Mouse (Mus musculus) heart, adult 18-20 months (tissue): Measurements from ENCODE around the gene Mettl7b. TPM values are rescaled to one million over a fixed set of nuclear protein-coding genes. Genes with fewer than 3 reads are reported as not detected.

Experiments used
- DNase-seq, 2 experiments: peaks; one replicate each; pipeline ENCODE4 v3.0.0; 2021 to 2022; ENCODE audit warnings: mixed read lengths in 1 of 2
- total RNA-seq, 2 experiments: library from RNA; stranded (reverse); gene quantifications; 2 replicates each; pipeline ENCODE4 v1.2.3; 2021

Gene Mettl7b
- total RNA-seq, 2 experiments from 2014 or later: not detected

DNA sequence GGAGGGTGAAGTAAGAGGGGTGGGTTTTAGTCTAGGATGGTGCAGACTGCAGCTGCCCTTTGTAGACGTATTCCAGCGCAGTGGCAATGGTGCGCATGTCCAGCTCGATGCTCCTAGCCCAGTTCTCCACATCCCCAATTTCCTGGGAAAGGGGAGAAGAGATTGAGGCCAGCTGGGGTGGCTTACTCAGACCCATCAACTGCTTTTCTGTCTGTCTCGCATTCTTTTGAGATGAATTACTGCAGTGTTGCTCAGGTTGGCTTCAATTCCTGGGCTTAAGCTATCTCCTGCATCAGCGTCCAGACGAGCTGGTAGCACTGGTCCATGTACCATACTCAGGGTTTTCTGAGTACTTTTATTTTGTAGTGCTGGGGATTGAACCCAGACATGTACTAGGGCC is 40.8 kb downstream of the Mettl7b start:
- no peak for DNase-seq

DNA sequence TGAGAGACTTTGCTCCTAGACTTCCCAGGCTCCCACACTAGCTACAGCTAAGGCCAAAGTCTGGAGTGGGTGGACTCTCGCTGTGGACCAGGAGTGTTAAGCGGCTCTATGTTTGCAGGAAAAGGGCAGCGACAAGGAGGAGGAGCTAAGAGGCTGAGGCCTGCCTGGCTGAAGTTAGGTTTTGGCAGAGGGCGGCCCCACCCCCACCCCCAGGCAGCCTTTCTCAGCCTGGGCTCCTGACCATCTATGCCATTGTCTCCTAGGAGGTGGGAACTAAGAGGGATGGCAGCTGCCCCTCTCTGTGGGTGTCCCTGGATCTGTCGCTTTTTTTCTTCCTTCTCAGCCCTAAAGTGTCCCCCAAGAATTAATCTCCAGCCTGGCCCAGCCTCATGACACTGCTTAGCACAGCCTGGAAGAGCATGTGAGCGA is 41.6 kb downstream of the Mettl7b start:
- peak; percentile 51 to 53 for DNase-seq

DNA sequence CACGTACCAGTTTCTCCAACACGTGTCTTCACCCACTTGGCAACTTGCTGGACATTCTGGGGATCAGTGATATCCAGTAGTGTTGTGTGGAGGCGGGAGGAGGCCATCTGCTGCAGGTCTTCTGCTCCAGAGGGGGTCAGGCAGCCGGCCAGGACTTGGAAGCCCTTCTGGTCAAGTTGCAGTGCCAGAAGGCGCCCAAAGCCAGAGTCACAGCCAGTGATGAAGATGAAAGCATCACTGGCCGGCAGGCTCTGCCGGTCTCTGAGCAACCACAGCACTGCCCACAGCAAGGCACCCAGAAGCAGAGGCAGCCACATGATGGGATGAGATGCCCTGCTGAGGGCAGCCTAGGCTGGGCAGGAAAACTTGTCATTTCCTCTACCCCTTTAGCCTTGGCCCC is 42.5 kb downstream of the Mettl7b start:
- DNase-seq: peak; percentile 58 to 59

DNA sequence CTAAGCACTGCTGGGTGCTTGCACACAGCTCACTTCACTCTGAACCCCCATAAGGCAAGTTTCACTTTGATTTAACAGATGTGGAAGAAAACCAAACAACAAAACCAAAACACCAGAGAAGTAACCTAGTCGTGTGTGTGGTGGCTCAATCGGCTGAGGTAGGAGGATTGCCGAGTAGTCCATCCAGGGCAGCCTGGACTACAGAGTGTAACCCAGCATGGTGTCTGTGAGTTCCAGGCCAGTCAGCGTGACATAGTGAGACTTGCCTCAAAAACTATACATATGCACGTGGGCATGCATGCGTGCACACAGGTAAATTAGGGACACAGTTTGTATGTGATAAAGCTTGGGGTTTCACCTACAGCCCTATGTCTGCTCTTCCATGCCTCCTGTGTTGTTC is 43.4 kb downstream of the Mettl7b start:
- no peak for DNase-seq

DNA sequence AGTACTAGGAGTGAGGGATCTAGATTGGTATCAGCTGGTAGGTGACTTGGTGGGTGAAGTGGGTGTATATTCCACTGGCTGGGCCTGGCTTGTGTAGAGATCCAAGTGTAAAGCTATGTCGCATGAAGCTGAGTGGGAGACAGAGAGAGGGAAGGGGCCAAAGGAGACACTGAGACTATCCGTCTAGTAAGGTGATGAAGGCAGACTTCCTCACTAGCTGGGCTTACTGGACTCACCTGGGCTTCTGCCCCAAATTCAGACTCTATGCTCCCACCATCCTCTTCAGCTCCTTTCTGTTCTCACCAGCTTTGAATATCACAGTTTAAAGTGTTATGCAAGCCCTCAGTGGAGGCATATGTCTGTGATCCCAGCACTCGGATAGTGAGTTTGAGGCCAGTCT is 44.1 kb downstream of the Mettl7b start:
- no peak for DNase-seq

DNA sequence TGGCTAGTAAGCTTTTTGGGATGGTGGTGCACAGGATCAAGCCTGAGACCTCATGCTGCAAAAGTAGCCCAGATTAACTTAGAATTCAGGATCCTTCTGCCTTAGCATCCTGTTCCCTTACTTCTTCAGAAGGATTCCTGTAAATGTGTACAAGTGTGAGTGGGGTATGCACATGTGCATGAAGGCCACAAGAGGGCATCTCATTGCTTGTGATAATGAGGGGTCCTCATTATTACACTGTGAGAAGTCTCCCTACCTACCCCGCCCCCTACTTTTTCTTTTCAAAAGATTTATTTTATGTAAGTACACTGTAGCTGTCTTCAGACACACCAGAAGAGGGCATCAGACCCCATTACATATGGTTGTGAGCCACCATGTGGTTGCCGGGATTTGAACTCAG is 45.2 kb downstream of the Mettl7b start:
- no peak for DNase-seq

DNA sequence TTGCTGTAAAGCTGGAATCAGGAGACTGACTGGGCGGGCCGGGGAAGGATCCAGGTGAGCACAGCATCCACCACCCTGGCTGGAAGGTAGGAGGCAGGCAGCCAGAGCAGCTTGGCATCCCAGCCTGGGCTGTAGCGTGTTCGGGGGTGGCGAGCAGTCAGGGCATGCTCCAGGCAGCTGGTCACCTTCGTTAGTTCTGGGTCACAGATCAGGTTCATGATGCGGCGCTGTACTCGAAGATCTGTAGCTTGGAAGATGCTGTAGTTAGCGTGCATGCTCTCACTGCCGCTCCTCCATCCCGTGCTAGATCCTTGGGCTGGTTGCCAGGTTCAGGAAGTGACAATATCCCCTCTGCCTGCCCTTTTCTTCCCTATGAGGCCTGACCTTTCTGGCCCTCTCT is 47.1 kb downstream of the Mettl7b start:
- no peak for DNase-seq

DNA sequence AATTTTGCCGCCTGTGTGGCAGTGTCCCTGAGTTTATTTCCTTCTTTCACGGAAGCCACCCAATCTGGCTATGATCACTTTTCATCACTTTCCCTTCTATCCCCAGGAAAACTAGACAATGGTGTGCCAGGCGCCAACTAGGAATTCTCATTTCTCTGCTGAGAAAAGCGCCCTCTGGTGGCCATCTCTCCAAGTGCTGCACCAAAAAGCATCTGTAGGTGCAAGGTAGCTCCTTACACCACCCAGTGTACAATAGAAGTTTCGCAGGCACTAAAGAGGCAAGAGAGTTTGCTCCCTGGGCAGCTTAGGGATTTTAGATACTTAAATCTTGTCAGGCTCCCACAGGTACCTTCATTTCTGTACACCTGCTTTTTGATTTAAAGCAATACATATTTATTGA is 47.6 kb downstream of the Mettl7b start:
- peak; percentile 82 to 94 for DNase-seq

DNA sequence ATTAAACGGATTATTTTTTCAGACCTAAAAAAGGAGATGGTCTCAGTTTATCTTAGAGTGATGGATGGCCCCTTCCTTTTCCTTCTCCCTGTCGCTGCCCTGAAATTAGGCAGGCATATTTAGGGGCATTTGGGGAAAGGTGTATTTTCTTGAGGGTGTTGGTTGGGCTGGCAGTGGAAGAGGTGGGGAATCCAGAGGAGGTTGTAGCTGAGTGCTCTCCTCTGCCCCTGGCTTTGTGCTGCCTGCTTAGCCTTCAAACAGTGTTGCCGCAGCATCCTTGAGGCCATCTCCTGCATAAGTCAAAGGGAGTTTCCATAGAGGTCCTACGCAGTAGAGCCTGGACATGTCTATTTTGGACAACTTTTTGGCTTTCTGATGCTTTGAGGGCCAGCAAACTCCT is 48.0 kb downstream of the Mettl7b start:
- DNase-seq: no peak

DNA sequence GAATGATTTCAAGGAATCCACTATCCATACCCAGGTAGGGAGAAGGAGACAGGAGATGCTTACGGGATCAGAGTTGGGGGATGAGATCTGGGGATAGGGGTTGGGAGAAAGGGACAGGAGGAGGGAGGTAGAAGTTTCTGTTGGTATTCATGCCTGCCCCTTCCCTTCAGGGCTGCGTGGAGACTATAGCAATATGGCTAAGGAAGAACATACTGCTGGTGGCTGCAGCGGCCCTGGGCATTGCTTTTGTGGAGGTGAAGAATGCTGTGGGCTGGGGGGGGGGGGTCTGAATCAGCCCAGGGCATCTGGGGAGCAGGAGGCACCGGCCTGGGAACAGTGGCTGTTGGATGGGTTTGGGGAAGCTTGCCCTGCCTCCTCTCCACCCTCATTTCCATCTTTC is 48.5 kb downstream of the Mettl7b start:
- DNase-seq: no peak

DNA sequence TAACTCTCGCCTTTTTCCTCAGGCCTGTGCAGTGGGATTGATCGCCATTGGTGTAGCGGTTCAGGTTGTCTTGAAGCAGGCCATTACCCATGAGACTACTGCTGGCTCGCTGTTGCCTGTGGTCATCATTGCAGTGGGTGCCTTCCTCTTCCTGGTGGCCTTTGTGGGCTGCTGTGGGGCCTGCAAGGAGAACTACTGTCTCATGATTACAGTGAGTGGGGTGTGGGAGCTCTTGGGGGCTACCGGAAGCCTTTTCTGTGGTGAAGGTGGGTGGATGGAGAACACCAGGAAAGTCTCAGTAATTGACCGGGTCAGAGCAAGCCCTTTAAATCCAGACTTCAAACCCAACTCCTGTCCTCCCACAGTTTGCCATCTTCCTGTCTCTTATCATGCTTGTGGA is 49.4 kb downstream of the Mettl7b start:
- DNase-seq: no peak

DNA sequence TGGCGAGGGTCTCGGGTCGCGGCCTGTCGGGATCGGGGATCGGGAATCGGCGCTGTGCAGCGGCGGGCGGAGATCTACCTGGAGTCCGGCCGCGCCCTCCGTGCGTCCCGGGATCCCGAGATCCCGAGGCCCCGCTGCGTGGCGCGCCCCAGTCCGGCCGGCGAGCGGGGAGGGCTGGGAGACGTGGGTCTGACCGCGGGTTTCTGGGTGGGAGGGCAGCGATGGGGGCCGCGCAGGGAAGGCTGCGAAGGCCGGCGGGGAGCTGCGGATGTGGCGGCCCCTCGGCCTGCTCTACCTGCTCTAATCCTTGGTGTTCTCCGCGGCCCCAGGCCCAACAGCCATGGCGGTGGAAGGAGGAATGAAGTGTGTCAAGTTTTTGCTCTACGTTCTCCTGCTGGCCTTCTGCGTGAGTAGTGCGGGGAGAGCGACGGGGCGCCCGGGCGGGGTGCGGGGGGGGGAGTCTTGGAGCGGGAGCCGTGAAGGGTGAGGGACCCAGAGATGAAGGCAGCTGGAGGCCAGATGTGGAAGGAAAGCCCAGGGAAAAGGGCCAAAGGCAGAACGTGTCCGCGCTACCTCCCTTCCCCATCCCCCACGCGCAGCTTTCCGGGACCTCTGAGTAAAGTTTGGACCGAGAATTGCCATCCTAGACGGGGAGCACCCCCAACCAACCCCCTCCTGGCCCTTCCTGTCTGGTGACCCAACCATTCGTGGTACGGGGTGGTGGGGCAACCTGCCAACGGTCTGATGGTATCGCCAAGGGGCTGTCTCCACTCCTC is 50.5 kb downstream of the Mettl7b start:
- peak; percentile 63 to 74 for DNase-seq

DNA sequence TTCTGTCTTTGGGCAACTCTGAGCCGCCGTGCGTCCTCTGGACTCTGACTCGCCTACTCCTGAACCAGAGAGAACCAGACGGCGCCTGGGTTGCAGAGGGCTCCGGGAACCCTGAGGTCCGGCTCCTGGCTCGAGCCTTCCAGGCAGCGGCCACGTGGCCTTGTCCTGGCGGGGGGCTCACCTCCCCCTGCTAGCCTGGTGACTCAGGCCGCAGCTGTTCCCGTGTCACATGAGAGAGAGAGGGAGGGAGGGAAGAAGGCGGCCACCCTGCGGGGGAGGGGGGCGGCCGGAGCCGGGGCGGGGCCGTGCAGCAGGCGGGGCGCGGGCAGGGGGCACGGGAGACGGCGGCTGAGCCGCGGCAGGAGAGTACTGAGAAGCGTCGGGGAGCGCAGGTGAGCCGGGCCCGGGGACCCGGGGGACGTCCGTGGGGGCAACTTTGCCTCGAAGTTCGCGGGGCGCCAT is 51.2 kb downstream of the Mettl7b start:
- DNase-seq: peak; percentile 86 to 93

DNA sequence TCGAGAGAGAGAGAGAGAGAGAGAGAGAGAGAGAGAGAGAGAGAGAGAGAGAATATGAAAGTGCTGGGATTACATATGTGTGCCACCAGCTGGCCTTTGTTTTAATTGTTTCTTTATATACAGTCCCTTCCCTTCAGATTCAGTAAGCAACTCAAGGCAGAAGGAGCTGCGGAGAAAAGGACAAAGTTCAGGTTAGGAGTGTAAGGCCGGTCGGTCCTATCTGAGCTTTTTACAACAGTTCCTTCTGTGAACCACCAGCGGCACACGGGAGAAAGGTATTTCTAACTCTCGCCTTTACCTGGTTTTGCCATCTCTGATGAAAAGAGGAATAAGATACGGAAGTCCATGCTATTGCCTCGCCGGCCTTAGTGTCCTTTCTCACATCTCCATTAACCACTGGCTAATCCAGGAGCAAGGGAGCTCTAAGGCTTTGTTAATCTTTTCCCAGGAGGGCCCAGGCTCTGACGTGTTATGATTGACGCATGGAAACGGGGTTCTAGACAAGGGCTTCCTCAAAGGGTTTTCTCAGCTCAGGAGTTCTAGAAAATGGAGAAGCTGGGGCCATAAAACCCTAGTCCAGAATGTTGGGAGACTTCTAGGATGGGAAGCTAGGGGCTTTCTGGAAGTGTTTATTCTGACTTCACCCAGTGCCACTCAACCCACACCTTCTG is 51.9 kb downstream of the Mettl7b start:
- DNase-seq: peak in 1 of 2 experiments; percentile 25

Other genes starting within 250 kb of the Mettl7b start
- gene Dgka, start 216.1 kb downstream of the Mettl7b start, total RNA-seq: 10 to 100 TPM; 11.5 to 16.1 TPM
- 10 to 100 TPM in 1 of 2 experiments, 1 to 10 TPM in 1; 10.0 to 10.1 TPM for gene Pym1, start 213.1 kb downstream of the Mettl7b start, total RNA-seq
- gene Mmp19, start 170.1 kb downstream of the Mettl7b start, total RNA-seq: 1 to 10 TPM; 1.9 to 3.7 TPM
- 10 to 100 TPM; 34.0 to 35.3 TPM for gene Dnajc14, start 156.9 kb downstream of the Mettl7b start, total RNA-seq
- gene Tmem198b, start 156.6 kb downstream of the Mettl7b start, total RNA-seq: 1 to 10 TPM; 4.6 to 5.6 TPM
- 10 to 100 TPM; 35.6 to 39.7 TPM for gene Sarnp, start 143.7 kb downstream of the Mettl7b start, total RNA-seq
- 1 to 10 TPM; 8.1 to 9.7 TPM for gene Ormdl2, start 139.3 kb downstream of the Mettl7b start, total RNA-seq
- gene Gdf11, start 69.3 kb downstream of the Mettl7b start, total RNA-seq: 1 to 10 TPM; 2.3 to 2.6 TPM
- gene Cd63, start 60.0 kb downstream of the Mettl7b start, total RNA-seq: 100 to 1,000 TPM; 144 to 158 TPM
- gene Rdh5, start 38.1 kb downstream of the Mettl7b start, total RNA-seq: 1 to 10 TPM; 4.3 to 4.7 TPM
- gene Bloc1s1, start 37.0 kb downstream of the Mettl7b start, total RNA-seq: 100 to 1,000 TPM; 194 to 199 TPM
- 100 to 1,000 TPM; 144 to 148 TPM for gene Itga7, start 27.2 kb downstream of the Mettl7b start, total RNA-seq
- gene Olfr9, start 28.4 kb upstream of the Mettl7b start, total RNA-seq: not detected
- gene Olfr763, start 49.8 kb upstream of the Mettl7b start, total RNA-seq: not detected
- gene Olfr764-ps1, start 78.9 kb upstream of the Mettl7b start, total RNA-seq: not detected
- gene Olfr765, start 89.0 kb upstream of the Mettl7b start, total RNA-seq: not detected
- not detected for gene Olfr766-ps1, start 108.0 kb upstream of the Mettl7b start, total RNA-seq
- gene Olfr767, start 121.9 kb upstream of the Mettl7b start, total RNA-seq: not detected
- gene Olfr768, start 138.4 kb upstream of the Mettl7b start, total RNA-seq: not detected
- gene Olfr769, start 156.9 kb upstream of the Mettl7b start, total RNA-seq: not detected
- gene Olfr770, start 178.0 kb upstream of the Mettl7b start, total RNA-seq: not detected
- not detected for gene Olfr771, start 203.8 kb upstream of the Mettl7b start, total RNA-seq
- not detected for gene Olfr772, start 216.9 kb upstream of the Mettl7b start, total RNA-seq
- gene Olfr773, start 226.4 kb upstream of the Mettl7b start, total RNA-seq: not detected